Mouse (Mus musculus) cerebral cortex, adult 2 months (tissue): ENCODE measurements around the gene Onecut3.

Source experiments
- WGBS: fragments of 180-500 bp; shearing (Covaris S2); methylation state at CpG from one replicate; pipeline ENCODE4 v1.1.7; 2018; 5-methylcytosine and 5-hydroxymethylcytosine counted together

Gene Onecut3

GRCm38 (mm10) chr10:80503599-80504220, 9.1 kb downstream of the Onecut3 start:
- WGBS, result 27% methylated on average over 27 of the region's 27 CpGs

- under 1% methylated on average over 9 of the region's 9 CpGs for WGBS
These were observed 10.1 kb downstream of the Onecut3 start for GRCm38 (mm10) chr10:80504724-80505123.

- WGBS, result 2% methylated on average over 11 of the region's 11 CpGs
These were observed 11.6 kb downstream of the Onecut3 start for GRCm38 (mm10) chr10:80506222-80506621.

- WGBS, result 16% methylated on average over 20 of the region's 20 CpGs
These were observed 15.0 kb downstream of the Onecut3 start for GRCm38 (mm10) chr10:80509412-80510272.

- 61% methylated on average over 10 of the region's 10 CpGs for WGBS
These were observed 15.6 kb downstream of the Onecut3 start for GRCm38 (mm10) chr10:80510273-80510660.

- 10% methylated on average over 19 of the region's 19 CpGs for WGBS
These were observed 19.1 kb downstream of the Onecut3 start for GRCm38 (mm10) chr10:80513739-80514138.

GRCm38 (mm10) chr10:80519287-80519686, 24.7 kb downstream of the Onecut3 start:
- 67% methylated on average over 2 of the region's 2 CpGs for WGBS

GRCm38 (mm10) chr10:80523299-80523698, 28.7 kb downstream of the Onecut3 start:
- 94% methylated on average over 7 of the region's 7 CpGs for WGBS

GRCm38 (mm10) chr10:80526172-80526571, 31.5 kb downstream of the Onecut3 start:
- WGBS, result 35% methylated on average over 9 of the region's 9 CpGs

- 88% methylated on average over 11 of the region's 11 CpGs for WGBS
These were observed 38.1 kb downstream of the Onecut3 start for GRCm38 (mm10) chr10:80532783-80533182.

- 38% methylated on average over 7 of the region's 7 CpGs for WGBS
These were observed 39.1 kb downstream of the Onecut3 start for GRCm38 (mm10) chr10:80533704-80534103.

GRCm38 (mm10) chr10:80535071-80535470, 40.4 kb downstream of the Onecut3 start:
- WGBS, result 16% methylated on average over 14 of the region's 14 CpGs

GRCm38 (mm10) chr10:80535711-80536110, 41.1 kb downstream of the Onecut3 start:
- WGBS, result 19% methylated on average over 13 of the region's 13 CpGs

GRCm38 (mm10) chr10:80538180-80538579, 43.5 kb downstream of the Onecut3 start:
- WGBS, result 56% methylated on average over 5 of the region's 5 CpGs

GRCm38 (mm10) chr10:80538710-80539394, 44.2 kb downstream of the Onecut3 start, which contains the start of gene Atp8b3:
Atp8b3 (minus strand) TSS chr10:80539124.
- 9% methylated on average over 29 of the region's 30 CpGs for WGBS

GRCm38 (mm10) chr10:80539493-80539892, 44.9 kb downstream of the Onecut3 start:
- 49% methylated on average over 5 of the region's 5 CpGs for WGBS

GRCm38 (mm10) chr10:80543873-80544272, 49.2 kb downstream of the Onecut3 start:
- WGBS, result 68% methylated on average over 14 of the region's 14 CpGs

- WGBS, result 88% methylated on average over 8 of the region's 8 CpGs
These were observed 51.0 kb downstream of the Onecut3 start for GRCm38 (mm10) chr10:80545590-80545989.

GRCm38 (mm10) chr10:80546945-80547344, 52.3 kb downstream of the Onecut3 start:
- 97% methylated on average over 4 of the region's 4 CpGs for WGBS

GRCm38 (mm10) chr10:80547539-80547938, 52.9 kb downstream of the Onecut3 start:
- 88% methylated on average over 15 of the region's 15 CpGs for WGBS

- 75% methylated on average over 10 of the region's 10 CpGs for WGBS
These were observed 53.9 kb downstream of the Onecut3 start for GRCm38 (mm10) chr10:80548428-80549006.

GRCm38 (mm10) chr10:80549279-80549678, 54.6 kb downstream of the Onecut3 start:
- WGBS, result 83% methylated on average over 21 of the region's 21 CpGs
